Mouse (Mus musculus) MEL (cell line): ENCODE measurements around the gene Hsf4. TPM values are rescaled to one million over a fixed set of nuclear protein-coding genes. Genes with fewer than 3 reads are reported as not detected.

Experiments used
- DNase-seq: peaks from one replicate; pipeline ENCODE4 v3.0.0; 2011; ENCODE audit warnings: low read depth, low spot score
- H3K27ac ChIP-seq: 2 replicates; pipeline ENCODE4 v1.5.1; 2012; ENCODE audit warnings: low read depth, mild to moderate bottlenecking, control low read depth, low read length, moderate library complexity; ENCODE audit not compliant: control insufficient read depth
- H3K27me3 ChIP-seq, 2 experiments: fragments of 150-350 bp in 1 of 2; sonication (generic) in 1 of 2; 2 replicates each; pipeline ENCODE4 v1.6.1; 2012; ENCODE audit warnings: low read length in 2 of 2, mild to moderate bottlenecking in 2 of 2, improper control_type of control experiment in 1 of 2, moderate library complexity in 1 of 2; ENCODE audit not compliant: insufficient read depth in 2 of 2, control insufficient read depth in 1 of 2
- H3K36me3 ChIP-seq, 2 experiments: 2 replicates each; pipeline ENCODE4 v1.6.1; 2012 to 2014; ENCODE audit warnings: low read length in 2 of 2, improper control_type of control experiment in 1 of 2, inconsistent platforms in 1 of 2, mild to moderate bottlenecking in 1 of 2; ENCODE audit not compliant: insufficient read depth in 2 of 2, control insufficient read depth in 1 of 2
- H3K4me1 ChIP-seq, 2 experiments: fragments of 150-350 bp in 1 of 2; sonication (generic) in 1 of 2; 2 replicates each; pipeline ENCODE4 v1.6.1; 2012; ENCODE audit warnings: low read length in 2 of 2, improper control_type of control experiment in 1 of 2, mild to moderate bottlenecking in 1 of 2; ENCODE audit not compliant: insufficient read depth in 2 of 2, control insufficient read depth in 1 of 2
- H3K4me3 ChIP-seq, 2 experiments: fragments of 150-350 bp in 1 of 2; sonication (generic) in 1 of 2; 2 replicates each; pipeline ENCODE4 v1.5.1; 2012; ENCODE audit warnings: low read depth in 2 of 2, low read length in 2 of 2, mild to moderate bottlenecking in 2 of 2, moderate library complexity in 2 of 2, control low read depth in 1 of 2, improper control_type of control experiment in 1 of 2; ENCODE audit not compliant: control insufficient read depth in 1 of 2, insufficient read depth in 1 of 2
- H3K79me2 ChIP-seq: 2 replicates; pipeline ENCODE4 v1.6.1; 2012; ENCODE audit warnings: mild to moderate bottlenecking, low read length, moderate library complexity; ENCODE audit not compliant: control insufficient read depth, poor library complexity, insufficient read depth
- H3K9ac ChIP-seq: 2 replicates; pipeline ENCODE4 v1.6.1; 2012; ENCODE audit warnings: low read depth, mild to moderate bottlenecking, control low read depth, low read length, moderate library complexity; ENCODE audit not compliant: control insufficient read depth, poor library complexity, severe bottlenecking
- H3K9me3 ChIP-seq: fragments of 150-350 bp; sonication (generic); replicated peaks from 2 replicates; pipeline ENCODE4 v1.6.1; 2012; ENCODE audit warnings: mild to moderate bottlenecking, low read length, improper control_type of control experiment, moderate library complexity; ENCODE audit not compliant: insufficient read depth
- BHLHE40 ChIP-seq: IDR thresholded peaks from 2 replicates; pipeline ENCODE4 v1.6.1; 2012; ENCODE audit warnings: low read depth, mild to moderate bottlenecking, inconsistent platforms, low read length, improper control_type of control experiment, borderline replicate concordance
- CHD1 ChIP-seq: IDR thresholded peaks from 2 replicates; pipeline ENCODE4 v1.6.1; 2012; ENCODE audit warnings: low read depth, mild to moderate bottlenecking, inconsistent platforms, low read length, improper control_type of control experiment
- CHD2 ChIP-seq: IDR thresholded peaks from 2 replicates; pipeline ENCODE4 v1.6.1; 2011; ENCODE audit warnings: low read length, improper control_type of control experiment
- CTCF ChIP-seq, 3 experiments: IDR thresholded peaks in 2 of 3; conservative IDR thresholded peaks in 1 of 3; 2 replicates each; pipeline ENCODE4 v1.5.1; 2011 to 2012; ENCODE audit warnings: low read length in 3 of 3, low read depth in 2 of 3, mild to moderate bottlenecking in 2 of 3, improper control_type of control experiment in 1 of 3, inconsistent platforms in 1 of 3, mixed read lengths in 1 of 3, moderate library complexity in 1 of 3; ENCODE audit not compliant: control insufficient read depth in 1 of 3, insufficient read depth in 1 of 3, poor library complexity in 1 of 3, severe bottlenecking in 1 of 3
- E2F4 ChIP-seq: IDR thresholded peaks from 2 replicates; pipeline ENCODE4 v1.6.1; 2011; ENCODE audit warnings: low read depth, low read length, improper control_type of control experiment, borderline replicate concordance
- ELF1 ChIP-seq: IDR thresholded peaks from 2 replicates; pipeline ENCODE4 v1.6.1; 2014; ENCODE audit warnings: low read depth, mild to moderate bottlenecking, inconsistent platforms, low read length, improper control_type of control experiment, moderate library complexity
- EP300 ChIP-seq, 2 experiments: IDR thresholded peaks; 2 replicates each; pipeline ENCODE4 v1.6.1; 2011; ENCODE audit warnings: improper control_type of control experiment in 2 of 2, low read length in 2 of 2, low read depth in 1 of 2, mild to moderate bottlenecking in 1 of 2
- ETS1 ChIP-seq: IDR thresholded peaks from 2 replicates; pipeline ENCODE4 v1.6.1; 2012; ENCODE audit warnings: low read depth, mild to moderate bottlenecking, inconsistent platforms, low read length, improper control_type of control experiment, moderate library complexity
- GATA1 ChIP-seq: IDR thresholded peaks from 2 replicates; pipeline ENCODE4 v1.6.1; 2011; ENCODE audit warnings: low read depth, low read length, improper control_type of control experiment
- HCFC1 ChIP-seq: IDR thresholded peaks from 2 replicates; pipeline ENCODE4 v1.6.1; 2012; ENCODE audit warnings: low read depth, mild to moderate bottlenecking, inconsistent platforms, low read length, improper control_type of control experiment, moderate library complexity
- JUND ChIP-seq: IDR thresholded peaks from 2 replicates; pipeline ENCODE4 v1.6.1; 2011; ENCODE audit warnings: low read depth, mild to moderate bottlenecking, improper control_type of control experiment, low read length
- KAT2A ChIP-seq: conservative IDR thresholded peaks from 2 replicates; pipeline ENCODE4 v1.6.1; 2012; ENCODE audit warnings: low read depth, low read length, improper control_type of control experiment, inconsistent platforms
- MAFK ChIP-seq: IDR thresholded peaks from 2 replicates; pipeline ENCODE4 v1.6.1; 2011; ENCODE audit warnings: low read depth, mild to moderate bottlenecking, low read length, improper control_type of control experiment, borderline replicate concordance
- MAX ChIP-seq: IDR thresholded peaks from 2 replicates; pipeline ENCODE4 v1.6.1; 2011; ENCODE audit warnings: low read length, improper control_type of control experiment
- MAZ ChIP-seq: IDR thresholded peaks from 2 replicates; pipeline ENCODE4 v1.6.1; 2012; ENCODE audit warnings: low read depth, mild to moderate bottlenecking, inconsistent platforms, low read length, improper control_type of control experiment
- MEF2A ChIP-seq: IDR thresholded peaks from 2 replicates; pipeline ENCODE4 v1.6.1; 2014; ENCODE audit warnings: low read depth, mild to moderate bottlenecking, inconsistent platforms, low read length, improper control_type of control experiment; ENCODE audit not compliant: poor library complexity, insufficient replicate concordance, severe bottlenecking; ENCODE audit errors: extremely low read depth
- MXI1 ChIP-seq: IDR thresholded peaks from 2 replicates; pipeline ENCODE4 v1.6.1; 2011; ENCODE audit warnings: mild to moderate bottlenecking, low read depth, low read length, improper control_type of control experiment
- MYB ChIP-seq: IDR thresholded peaks from 2 replicates; pipeline ENCODE4 v1.6.1; 2011; ENCODE audit warnings: mild to moderate bottlenecking, low read depth, low read length, improper control_type of control experiment
- MYC ChIP-seq: IDR thresholded peaks from 2 replicates; pipeline ENCODE4 v1.6.1; 2011; ENCODE audit warnings: low read depth, mild to moderate bottlenecking, low read length, improper control_type of control experiment, moderate library complexity
- NELFE ChIP-seq: IDR thresholded peaks from 2 replicates; pipeline ENCODE4 v1.6.1; 2011; ENCODE audit warnings: low read depth, low read length, improper control_type of control experiment
- NRF1 ChIP-seq: IDR thresholded peaks from 2 replicates; pipeline ENCODE4 v1.6.1; 2014; ENCODE audit warnings: low read depth, mild to moderate bottlenecking, inconsistent platforms, low read length, improper control_type of control experiment, moderate library complexity; ENCODE audit not compliant: poor library complexity, insufficient read depth, severe bottlenecking
- POLR2A ChIP-seq, 2 experiments: IDR thresholded peaks; 2 replicates each; pipeline ENCODE4 v1.6.1; 2011 to 2012; ENCODE audit warnings: low read length in 2 of 2, mild to moderate bottlenecking in 2 of 2, control low read depth in 1 of 2, improper control_type of control experiment in 1 of 2, low read depth in 1 of 2, moderate library complexity in 1 of 2; ENCODE audit not compliant: control insufficient read depth in 1 of 2, insufficient read depth in 1 of 2, poor library complexity in 1 of 2
- POLR2AphosphoS2 ChIP-seq: IDR thresholded peaks from 2 replicates; pipeline ENCODE4 v1.6.1; 2011; ENCODE audit warnings: low read length, improper control_type of control experiment
- RAD21 ChIP-seq: IDR thresholded peaks from 2 replicates; pipeline ENCODE4 v1.6.1; 2011; ENCODE audit warnings: mild to moderate bottlenecking, low read depth, low read length, improper control_type of control experiment
- RCOR1 ChIP-seq: IDR thresholded peaks from 2 replicates; pipeline ENCODE4 v1.6.1; 2012; ENCODE audit warnings: low read depth, mild to moderate bottlenecking, inconsistent platforms, low read length, improper control_type of control experiment
- SIN3A ChIP-seq: IDR thresholded peaks from 2 replicates; pipeline ENCODE4 v1.6.1; 2012; ENCODE audit warnings: low read length, improper control_type of control experiment, inconsistent platforms
- SMC3 ChIP-seq: IDR thresholded peaks from 2 replicates; pipeline ENCODE4 v1.6.1; 2011; ENCODE audit warnings: low read depth, low read length, improper control_type of control experiment
- TAL1 ChIP-seq: IDR thresholded peaks from 2 replicates; pipeline ENCODE4 v1.6.1; 2012; ENCODE audit warnings: mild to moderate bottlenecking, inconsistent platforms, low read length, moderate library complexity, mixed read lengths
- TBP ChIP-seq: IDR thresholded peaks from 2 replicates; pipeline ENCODE4 v1.8.0; 2011; ENCODE audit warnings: low read depth, low read length, improper control_type of control experiment
- TCF12 ChIP-seq: IDR thresholded peaks from 2 replicates; pipeline ENCODE4 v1.6.1; 2014; ENCODE audit warnings: low read depth, mild to moderate bottlenecking, inconsistent platforms, low read length, improper control_type of control experiment, moderate library complexity
- UBTF ChIP-seq: IDR thresholded peaks from 2 replicates; pipeline ENCODE4 v1.6.1; 2012; ENCODE audit warnings: low read depth, mild to moderate bottlenecking, inconsistent platforms, low read length, improper control_type of control experiment, moderate library complexity, borderline replicate concordance; ENCODE audit not compliant: insufficient read depth
- USF1 ChIP-seq: IDR thresholded peaks from 2 replicates; pipeline ENCODE4 v1.6.1; 2014; ENCODE audit warnings: low read depth, mild to moderate bottlenecking, inconsistent platforms, low read length, improper control_type of control experiment, moderate library complexity
- USF2 ChIP-seq, 2 experiments: IDR thresholded peaks; 2 replicates each; pipeline ENCODE4 v1.6.1; 2011 to 2012; ENCODE audit warnings: improper control_type of control experiment in 2 of 2, low read length in 2 of 2, borderline replicate concordance in 1 of 2, inconsistent platforms in 1 of 2, low read depth in 1 of 2, mild to moderate bottlenecking in 1 of 2; ENCODE audit not compliant: insufficient read depth in 1 of 2
- ZC3H11A ChIP-seq: IDR thresholded peaks from 2 replicates; pipeline ENCODE4 v1.6.1; 2012; ENCODE audit warnings: low read depth, mild to moderate bottlenecking, inconsistent platforms, low read length, improper control_type of control experiment
- ZMIZ1 ChIP-seq: IDR thresholded peaks from 2 replicates; pipeline ENCODE4 v1.6.1; 2012; ENCODE audit warnings: low read depth, mild to moderate bottlenecking, inconsistent platforms, low read length, improper control_type of control experiment, moderate library complexity
- ZNF384 ChIP-seq: IDR thresholded peaks from 2 replicates; pipeline ENCODE4 v1.6.1; 2012; ENCODE audit warnings: low read depth, mild to moderate bottlenecking, inconsistent platforms, low read length, improper control_type of control experiment
- polyA plus RNA-seq, 2 experiments: library from polyadenylated mRNA; stranded (reverse) in 1 of 2; unstranded in 1 of 2; fragments of >175 nt in 1 of 2; fragments of >200 nt in 1 of 2; gene quantifications; 2 replicates each; pipeline versions ENCODE4 v1.2.1 to v1.2.4; 2012; ENCODE audit warnings: low replicate concordance in 2 of 2, low read depth in 1 of 2; ENCODE audit not compliant: insufficient read length in 2 of 2, insufficient read depth in 1 of 2, missing spikeins in 1 of 2
- total RNA-seq: library from RNA; depleted of rRNA; stranded (reverse); fragments of 300-350 nt; gene quantifications from 2 replicates; pipeline ENCODE4 v1.2.3, GENCODE M21; 2012

The Hsf4 gene
- total and polyA plus RNA-seq, 3 experiments: 1.7 to 7.1 TPM; not detected in 1

GRCm38 (mm10) chr8:105297511-105298192, 28.1 kb downstream of the Hsf4 start, which contains the start of gene E2f4:
E2f4 (plus strand) TSS chr8:105297663.
- Histone ChIP-seq H3K79me2 (peaks cover 34% of the 10 kb centered on the region), H3K9ac (peak within 1 kb of the TSS; percentile 97), H3K27ac (peak within 1 kb of the TSS; percentile 70), H3K9me3 (no peaks in the 10 kb centered on the region), H3K27me3 (no peaks in the 10 kb centered on the region), H3K4me1 (peaks cover 11 to 27% of the 10 kb centered on the region in 2 experiments), H3K4me3 (peak within 1 kb of the TSS; percentile 86), H3K36me3 (peaks cover 15 to 33% of the 10 kb centered on the region in 2 experiments)
- peak; percentile 96 for DNase-seq
- no peak for TF ChIP-seq MYB
- TF ChIP-seq MAFK: no peak
- peak in 1 of 2 experiments; percentile 25; a peak in 1 of 4 replicates for TF ChIP-seq EP300 (IDR thresholded peaks at IDR 0.05; ENCODE audit: low read depth in 1 of 2, low read length in 2 of 2)
- no peak for TF ChIP-seq UBTF
- no peak for TF ChIP-seq SMC3
- no peak for TF ChIP-seq USF1
- no peak for TF ChIP-seq USF2 (IDR thresholded peaks at IDR 0.05; ENCODE audit: borderline replicate concordance in 1 of 2, insufficient read depth in 1 of 2, low read depth in 1 of 2, low read length in 2 of 2)
- no peak for TF ChIP-seq ZC3H11A
- TF ChIP-seq NELFE: peak; percentile 84
- 0 out of 2 replicates have a peak, but pooled peaks have one; percentile 43 for TF ChIP-seq ETS1
- TF ChIP-seq GATA1: no peak
- no peak for TF ChIP-seq CHD2
- TF ChIP-seq JUND: no peak
- TF ChIP-seq RCOR1: no peak
- TF ChIP-seq ZNF384: no peak
- TF ChIP-seq MAZ: peak; percentile 43; the same call in 1 of the 2 replicates
- TF ChIP-seq NRF1: no peak
- no peak for TF ChIP-seq TAL1
- TF ChIP-seq ZMIZ1: peak; percentile 29; the same call in 1 of the 2 replicates
- TF ChIP-seq KAT2A: peak; percentile 60; the same call in 1 of the 2 replicates
- TF ChIP-seq CHD1: no peak
- TF ChIP-seq ELF1: peak; percentile 99
- TF ChIP-seq TCF12: peak; percentile 76
- TF ChIP-seq MEF2A: no peak
- TF ChIP-seq CTCF (IDR thresholded peaks at IDR 0.05 in 2 of 3, conservative IDR thresholded peaks at IDR 0.05 in 1 of 3; ENCODE audit: control insufficient read depth in 1 of 3, insufficient read depth in 1 of 3, low read depth in 2 of 3, low read length in 3 of 3, poor library complexity in 1 of 3, severe bottlenecking in 1 of 3): no peak
- TF ChIP-seq SIN3A: peak; percentile 95
- TF ChIP-seq MXI1: peak; percentile 76
- no peak for TF ChIP-seq RAD21
- TF ChIP-seq TBP: peak; percentile 49; the same call in 1 of the 2 replicates
- TF ChIP-seq HCFC1: peak; percentile 92
- peak; percentile 45; the same call in 1 of the 2 replicates for TF ChIP-seq MAX
- TF ChIP-seq POLR2AphosphoS2: no peak; the same call in none of the 2 replicates
- TF ChIP-seq E2F4: no peak
- TF ChIP-seq POLR2A (IDR thresholded peaks at IDR 0.05; ENCODE audit: control insufficient read depth in 1 of 2, insufficient read depth in 1 of 2, low read depth in 1 of 2, low read length in 2 of 2, poor library complexity in 1 of 2): peak; percentile 87 to 95
- TF ChIP-seq BHLHE40: no peak
- 0 out of 2 replicates have a peak, but pooled peaks have one; percentile 22 for TF ChIP-seq MYC
